Mouse (Mus musculus): ENCODE results near the gene Gm12830.

Gm12830 gene

DNA sequence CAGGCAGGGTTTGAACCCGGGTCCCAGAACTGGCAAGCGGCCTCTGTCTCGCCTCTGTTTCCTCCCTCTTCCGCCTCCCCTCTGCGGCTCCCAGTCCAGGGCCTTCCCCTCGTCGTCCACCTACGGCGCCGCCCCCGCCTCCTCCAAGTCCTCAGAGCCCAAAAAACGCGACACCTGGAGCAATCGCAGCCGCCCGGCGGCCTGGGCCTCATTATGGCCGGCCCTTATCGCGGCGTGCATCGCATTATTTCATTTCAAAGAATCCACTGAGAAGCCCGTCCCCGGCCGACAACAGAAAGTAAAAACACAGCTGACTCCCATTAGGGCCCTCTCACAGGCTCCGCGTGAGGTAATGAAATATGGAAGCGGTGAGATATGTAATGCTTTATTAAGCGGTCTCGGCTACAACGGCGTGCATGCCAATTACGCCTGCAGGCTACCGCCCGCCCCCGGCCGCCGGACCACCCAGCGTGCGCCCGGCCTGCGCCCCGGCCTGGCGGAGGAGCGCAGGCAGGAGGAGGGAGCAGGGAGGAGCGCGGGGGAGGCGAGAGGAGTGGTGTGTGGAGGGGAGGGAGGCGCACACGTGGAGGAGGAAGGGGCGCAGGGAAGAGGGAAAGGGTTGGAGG lies at the start of gene Gm12830:
TSS of gene Gm12830 (plus strand) at position 156 of the 626 bp plus-strand sequence.
- DNase-seq = peak; percentile 44 to 49

DNA sequence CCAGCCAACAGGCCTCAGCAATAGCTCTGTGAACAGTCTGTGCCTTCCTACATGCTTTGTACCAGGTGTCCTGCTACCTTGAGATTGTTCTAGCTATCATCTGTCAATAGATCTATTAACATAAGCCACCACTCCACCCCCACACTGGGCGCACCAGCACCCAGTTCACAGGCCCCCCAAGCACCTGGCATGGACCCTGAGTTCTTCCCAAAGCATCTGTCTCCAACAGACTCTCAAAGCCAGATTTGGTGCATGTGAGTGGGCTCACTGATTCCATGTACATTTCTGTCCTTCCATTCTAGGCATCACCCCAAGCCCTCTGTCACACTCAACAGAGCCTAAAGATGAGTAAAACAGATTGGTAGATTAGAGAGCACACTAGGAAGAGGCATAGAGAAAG lies 48.2 kb upstream of the Gm12830 start:
- no peak for DNase-seq

DNA sequence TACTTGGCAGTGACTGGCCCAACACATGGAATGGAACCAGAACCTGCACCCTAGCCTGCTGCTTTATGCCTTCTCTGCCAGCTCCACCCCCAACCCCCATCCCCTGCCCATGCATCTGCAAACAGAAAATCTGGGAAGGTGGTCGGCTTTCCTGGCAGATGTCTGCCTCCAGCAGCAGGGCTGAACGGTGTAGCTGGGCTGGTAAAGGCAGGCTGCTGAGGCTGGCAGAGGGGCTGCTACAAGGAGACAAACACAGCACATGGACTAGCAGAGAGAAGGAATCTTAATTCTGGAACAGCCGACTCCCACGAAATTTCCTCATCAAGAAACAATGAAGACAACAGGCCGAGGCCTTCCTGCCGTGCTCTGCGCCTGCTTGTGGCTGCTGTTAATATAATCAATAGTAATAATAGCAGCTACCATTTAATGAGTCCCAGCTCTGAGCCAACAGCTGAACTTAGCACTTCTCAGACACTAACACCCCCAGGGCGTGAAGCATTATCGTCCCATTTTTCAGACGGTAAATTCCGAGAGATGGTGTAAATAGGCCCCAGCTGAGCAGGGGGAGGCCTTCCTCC lies 43.8 kb upstream of the Gm12830 start:
- no peak for DNase-seq

DNA sequence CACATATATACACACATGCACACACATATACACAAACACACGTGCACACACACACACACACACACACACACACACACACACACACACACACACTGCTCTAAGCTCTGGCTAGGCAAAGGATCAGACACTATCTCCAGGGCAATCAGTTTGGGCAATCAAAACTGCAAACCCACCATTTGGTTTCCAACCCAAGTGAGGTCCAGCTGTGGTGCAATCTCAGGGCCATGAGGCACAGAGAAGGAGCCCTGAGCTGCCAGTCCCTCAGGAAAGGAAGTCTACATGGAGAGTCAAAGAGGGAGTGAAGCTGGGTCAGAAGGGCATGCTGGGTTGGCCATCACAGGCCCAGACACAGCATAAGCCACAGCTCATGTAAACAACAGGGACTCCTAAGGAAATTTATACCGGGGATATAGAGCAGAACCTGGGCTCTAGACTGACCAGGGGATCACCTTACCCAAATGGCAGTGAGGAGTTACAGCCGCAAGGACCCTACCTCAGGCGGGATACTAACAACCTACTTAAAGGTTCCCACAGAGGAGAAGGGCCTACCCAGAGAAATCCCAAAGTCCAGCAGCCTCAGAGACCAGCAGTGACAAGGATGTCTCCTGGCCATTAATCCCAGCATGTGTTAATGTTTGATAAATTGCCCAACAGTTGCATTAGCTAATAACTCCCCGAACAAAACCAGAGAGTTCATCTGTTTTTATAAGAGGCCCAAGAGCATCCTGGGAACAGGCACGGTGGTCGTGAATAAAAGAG lies 42.6 kb upstream of the Gm12830 start:
- DNase-seq = no peak

DNA sequence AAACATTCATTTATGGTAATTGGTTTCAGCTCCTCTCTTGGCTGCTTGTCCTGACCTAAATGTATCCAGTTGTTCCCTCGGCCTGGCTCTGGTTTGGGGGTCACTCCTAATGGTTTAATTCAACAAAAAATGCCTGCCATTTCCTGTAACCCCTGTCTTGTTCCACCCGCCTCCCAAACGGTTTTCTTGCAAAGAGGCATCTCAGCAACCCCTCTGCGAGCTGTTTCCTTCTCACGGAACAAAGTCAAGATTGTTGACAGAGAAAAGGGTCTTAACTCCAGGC lies 42.1 kb upstream of the Gm12830 start:
- DNase-seq = no peak

DNA sequence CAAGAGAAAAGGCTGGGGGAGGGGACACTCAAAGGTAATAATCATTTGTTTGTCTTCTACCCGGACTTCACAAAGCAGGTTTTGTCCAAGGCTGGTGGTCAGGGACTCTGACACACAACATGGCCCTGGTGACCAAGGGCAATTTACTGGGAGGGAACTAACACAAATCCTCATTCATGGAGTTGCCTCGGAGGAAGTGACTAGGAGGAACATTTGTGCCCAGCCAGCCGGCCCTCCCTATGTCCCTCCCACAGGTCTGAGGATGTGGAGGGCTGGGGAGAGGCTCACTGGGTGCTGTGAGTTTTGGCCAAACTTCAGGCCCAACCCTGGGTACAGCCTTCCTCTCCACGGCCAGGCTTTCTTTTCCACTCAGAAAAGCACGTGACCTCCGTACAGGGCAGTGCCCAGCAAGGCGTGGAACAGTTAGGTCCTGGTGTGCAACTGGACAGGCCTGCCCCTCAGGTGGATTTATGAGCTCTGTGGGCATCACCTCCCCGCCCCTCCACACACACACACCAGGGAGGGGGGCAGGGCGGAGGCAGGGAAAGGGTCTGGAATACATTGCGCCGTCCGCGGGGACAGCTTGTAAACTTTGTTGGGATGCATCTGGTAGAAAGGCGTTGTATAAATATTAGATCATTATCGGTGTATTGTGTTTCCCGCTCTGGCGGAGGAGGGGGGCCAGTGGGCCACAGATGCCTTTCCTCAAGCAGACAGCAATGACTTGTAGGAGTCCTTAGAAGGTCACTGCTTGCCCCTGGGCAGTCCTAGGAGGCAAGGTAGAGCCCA lies 41.6 kb upstream of the Gm12830 start:
- peak; percentile 45 to 61 for DNase-seq

DNA sequence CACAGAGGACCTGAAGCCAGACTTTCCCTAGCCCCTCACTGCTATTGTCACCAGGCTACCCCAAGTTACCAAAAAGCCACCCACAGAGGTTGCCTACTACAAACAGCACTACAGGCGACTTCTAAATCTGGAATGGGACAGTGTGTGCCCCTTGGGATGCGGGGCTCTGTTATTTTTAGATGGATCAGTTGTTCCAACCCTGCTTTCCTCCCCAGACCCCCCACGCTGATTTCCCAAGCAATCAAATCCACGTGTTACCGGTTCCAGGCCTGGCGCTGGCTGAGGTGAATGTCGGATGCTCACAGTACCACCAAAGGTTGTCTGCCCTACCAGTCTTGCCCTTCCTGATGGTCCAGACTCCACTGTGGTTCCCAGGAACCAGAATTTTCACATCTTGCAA lies 38.7 kb upstream of the Gm12830 start:
- no peak for DNase-seq

DNA sequence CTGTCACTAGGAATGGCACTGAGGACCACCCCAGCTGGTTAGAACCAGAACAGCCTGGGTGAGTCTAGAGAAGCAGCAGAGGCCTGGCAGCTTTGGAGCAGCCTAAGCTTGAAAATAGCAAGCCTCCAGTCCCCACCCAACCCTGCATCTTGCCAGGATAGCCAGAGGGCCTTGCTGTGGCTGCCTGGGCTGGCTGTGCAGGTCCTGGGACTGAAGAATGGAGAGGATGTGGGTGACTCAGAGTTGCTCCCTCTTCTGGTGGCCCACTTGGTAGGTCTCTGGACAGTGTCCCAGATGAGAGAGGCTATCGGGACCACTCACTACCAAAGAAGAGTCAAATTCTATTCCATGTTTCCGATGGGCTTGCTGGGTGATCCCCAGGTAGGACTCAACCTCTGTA lies 36.8 kb upstream of the Gm12830 start:
- DNase-seq = no peak

DNA sequence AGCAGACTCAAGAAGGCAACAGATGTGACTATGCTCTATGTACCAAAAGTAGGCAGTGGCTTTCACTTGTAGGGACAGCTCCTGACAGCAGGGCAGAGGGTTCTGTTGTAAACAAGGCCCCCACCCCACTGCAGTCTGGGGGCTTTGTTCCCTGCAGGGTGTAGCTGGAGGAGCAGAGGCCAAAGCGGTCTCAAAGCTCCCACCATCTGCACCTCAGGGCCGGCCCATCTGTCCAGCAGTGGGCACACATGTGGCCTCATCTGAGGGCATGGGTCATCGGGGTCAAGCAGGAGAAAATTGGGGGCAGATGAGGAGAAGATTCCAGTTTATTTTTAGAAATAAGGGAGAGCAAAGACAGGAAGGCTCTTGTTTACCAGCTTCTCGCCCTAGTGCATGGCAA lies 32.7 kb upstream of the Gm12830 start:
- DNase-seq = no peak

DNA sequence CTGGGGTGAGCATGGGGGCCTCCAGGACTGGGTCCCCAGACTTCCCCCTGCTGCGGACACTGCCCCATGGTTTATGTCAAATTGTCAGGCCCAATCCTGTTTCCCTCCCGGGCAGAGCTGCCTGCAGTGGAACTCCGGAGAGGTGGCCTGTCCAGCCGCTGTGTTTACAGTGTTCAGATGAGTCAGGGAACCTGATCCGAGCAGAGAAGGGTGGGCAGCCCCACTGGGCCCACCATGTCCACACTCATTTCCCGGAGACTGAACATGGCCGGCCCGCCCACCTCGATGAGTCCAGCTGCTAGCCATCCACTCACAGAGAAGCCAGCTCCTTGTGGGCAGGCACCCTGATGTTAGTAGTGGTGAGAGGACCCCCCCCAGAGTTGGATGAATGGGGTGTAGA lies 29.9 kb upstream of the Gm12830 start:
- no peak for DNase-seq

DNA sequence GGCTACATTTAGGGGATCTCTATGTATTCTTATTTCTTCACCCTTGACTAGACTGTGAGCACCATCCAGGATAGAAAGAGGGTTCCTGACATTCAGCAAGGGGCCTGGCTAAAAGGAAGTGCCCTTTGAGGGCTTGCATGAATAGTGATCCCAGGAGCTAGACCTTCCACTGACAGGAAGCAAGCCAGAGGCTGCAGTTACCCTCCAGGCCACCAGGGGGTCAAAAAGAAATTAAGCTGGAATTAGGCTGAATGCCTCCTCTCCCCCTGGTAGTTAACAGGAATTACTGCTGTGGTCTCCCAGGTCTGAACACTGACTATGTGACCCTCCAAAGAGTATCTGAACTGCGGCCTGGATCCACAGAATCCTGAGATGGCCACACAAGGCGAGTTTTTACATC lies 27.7 kb upstream of the Gm12830 start:
- DNase-seq = no peak

DNA sequence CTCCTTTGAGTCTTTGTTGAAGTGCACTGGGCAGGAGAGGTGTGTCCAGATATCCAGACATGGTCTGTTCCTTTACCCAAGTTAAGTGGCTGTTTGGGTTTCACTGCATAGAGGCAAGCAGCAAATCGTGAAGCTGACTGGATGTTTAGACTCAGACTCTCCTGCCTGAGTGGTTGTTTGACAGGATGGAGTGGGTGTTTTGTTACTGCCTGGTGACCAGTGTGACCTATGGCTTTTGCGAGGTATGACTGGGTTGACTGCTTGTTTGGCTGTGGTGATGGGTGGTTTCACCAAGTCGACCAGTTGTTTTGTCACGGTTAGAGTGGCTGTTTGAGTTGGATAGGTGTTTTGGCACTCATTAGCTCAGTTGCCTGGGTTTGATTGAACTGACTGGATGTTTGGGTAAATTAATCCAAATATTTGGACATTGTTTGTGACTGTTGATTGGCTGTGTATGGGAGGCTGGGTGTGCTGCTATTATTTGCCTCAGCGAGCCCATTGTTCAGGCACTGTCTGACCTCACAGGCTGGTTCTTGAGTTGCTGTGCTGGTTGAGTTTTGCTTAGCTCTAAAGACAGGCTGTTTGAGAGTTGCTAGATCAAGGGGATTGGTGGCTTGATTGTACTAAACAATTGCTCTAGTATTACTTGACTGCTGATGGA lies 24.1 kb upstream of the Gm12830 start:
- DNase-seq = peak; percentile 14 to 46

DNA sequence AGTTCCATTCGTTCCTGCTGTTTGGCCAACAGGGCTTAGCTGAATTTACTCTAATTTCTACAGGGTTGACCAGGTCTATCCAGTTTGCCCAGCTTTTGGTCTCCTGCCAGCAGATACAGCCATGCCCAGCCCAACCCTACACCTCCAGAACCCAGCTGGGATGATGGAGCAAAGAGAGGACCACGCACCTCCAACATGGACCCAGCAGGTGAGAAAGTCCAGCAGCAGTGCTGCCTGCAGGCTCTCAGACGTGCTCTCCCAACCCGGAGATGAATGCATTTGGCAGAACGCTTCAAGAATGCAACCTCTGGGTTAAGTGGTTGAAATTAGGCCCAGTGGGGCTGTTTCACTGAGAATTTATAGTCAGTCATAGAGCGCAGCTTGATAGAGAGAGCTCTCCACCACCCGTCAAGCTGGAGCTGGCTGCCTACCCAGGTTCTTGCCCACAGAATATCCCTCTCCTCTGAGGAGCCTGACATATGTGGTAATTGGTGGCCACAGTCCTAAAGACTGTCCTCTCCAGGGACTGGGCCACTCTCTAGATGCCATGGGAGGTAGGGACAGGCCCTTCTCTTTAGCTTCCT lies 23.4 kb upstream of the Gm12830 start:
- peak in 1 of 2 experiments; percentile 7 for DNase-seq

DNA sequence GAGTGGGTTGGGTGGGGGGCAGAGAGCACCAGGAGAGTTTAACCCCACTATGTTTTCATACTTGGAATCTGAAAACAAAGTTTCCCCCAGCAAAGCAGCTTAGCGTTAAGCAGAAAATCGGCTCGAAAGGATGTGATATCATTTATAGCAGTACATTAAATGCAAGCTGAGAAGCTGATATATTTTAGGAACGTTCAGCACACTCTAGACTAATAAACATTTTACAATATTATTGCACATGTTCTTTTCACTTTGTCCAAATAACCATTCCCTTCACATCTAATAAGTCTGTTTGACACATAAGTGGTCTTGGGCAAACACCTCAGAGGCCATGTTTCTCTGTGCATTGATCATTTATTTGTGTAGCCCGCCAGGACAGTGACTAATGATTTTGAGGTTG lies 17.4 kb upstream of the Gm12830 start:
- no peak for DNase-seq

DNA sequence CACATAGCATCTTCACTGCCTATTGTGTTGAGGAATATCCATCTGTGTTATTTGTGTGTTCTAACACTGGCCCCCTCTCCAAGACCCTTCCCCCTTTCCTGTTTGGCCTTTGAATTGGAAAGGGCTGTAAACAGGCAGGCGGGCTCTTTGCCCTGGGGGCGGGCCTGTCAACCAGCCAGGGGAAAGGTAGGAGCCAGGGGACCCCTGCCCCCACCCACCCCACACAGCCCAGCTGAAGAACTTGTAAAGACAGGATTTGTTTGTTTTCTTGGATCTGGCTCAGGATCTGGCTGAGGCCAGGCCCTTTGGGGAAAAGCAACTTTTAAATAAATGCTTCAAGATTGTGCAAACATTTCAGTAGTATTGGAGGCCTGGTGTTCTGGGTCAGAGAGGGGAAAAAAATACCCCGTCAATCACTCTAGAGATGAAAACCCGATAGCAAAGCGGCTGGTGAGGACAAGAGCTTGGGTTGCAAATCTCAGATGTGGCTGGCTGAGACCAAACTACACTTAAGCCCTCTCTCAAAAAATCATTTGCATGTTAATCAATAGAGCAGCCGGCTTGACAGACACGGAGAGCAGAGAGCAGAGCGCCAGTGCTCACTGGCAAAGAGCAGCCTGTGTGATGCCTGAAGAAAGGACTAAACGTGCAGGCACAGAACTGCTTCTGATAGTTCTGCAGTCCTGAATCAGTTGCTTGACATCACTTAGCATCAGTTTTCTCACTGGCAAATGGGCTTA lies 2.4 kb upstream of the Gm12830 start:
- DNase-seq = peak in 1 of 2 experiments; percentile 2

DNA sequence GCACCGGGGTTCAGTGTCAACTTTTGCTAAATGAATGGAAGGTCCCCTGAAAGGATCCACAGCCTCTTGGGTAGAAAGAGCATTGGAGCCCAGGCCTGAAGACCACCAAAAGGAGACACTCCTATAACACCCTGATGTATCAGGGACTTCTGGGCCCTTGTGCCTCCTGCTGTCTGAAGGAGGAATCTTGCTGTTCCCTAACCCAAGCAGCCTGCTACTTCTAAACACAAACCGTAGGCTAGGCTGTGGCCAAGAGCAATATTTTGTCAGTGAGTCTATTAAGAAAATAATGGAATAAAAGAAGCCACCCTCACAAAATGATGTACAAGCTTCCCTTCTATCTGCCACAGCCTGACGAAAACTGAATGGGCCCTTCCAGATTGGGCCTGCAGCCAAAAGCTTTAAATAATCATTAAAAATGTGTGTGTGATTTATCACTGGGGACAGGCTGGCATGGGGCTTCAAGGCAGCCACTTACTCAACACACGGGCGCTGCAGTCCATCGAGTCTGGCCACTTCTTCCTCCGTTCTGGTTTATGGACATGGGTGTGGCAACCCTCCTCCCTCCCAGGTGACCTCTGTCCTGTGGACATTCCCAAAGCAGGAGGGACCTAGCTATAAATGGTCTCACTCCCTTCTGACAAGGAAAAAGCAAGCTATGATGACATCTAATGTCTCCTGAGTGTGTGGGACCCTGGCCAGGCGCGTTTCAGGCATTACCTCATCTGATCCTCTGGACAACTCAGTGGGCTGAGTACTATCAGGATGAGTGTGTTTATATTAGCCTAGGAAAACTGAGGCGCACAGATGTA lies 13.5 kb downstream of the Gm12830 start:
- no peak for DNase-seq

DNA sequence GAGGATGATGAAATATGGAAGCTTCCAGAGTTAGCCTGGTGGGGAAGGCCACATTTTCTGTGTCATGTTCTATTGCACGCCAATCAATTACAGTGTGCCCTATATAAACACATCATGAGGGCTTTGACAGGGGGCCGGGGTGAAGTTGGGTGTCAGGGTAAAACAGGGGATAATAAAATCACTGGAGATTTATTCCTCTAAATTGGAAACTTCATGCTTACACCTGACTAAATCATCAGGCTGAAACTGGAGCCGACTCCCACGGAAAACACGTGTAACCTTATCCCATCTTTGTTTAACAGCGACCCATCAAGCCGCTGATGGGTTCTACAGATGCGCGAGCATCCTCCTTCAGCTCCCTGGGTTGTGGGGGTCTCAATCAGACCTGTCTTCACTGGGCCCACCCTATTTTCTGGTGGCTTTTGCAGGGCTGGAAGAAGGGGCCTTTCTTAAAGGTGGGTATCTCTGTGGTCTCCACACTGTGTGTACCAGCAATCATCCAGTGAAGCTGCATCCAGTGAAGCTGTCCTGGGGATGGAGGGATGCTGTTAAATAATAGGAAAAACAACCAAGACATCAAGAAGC lies 19.9 kb downstream of the Gm12830 start:
- no peak for DNase-seq

DNA sequence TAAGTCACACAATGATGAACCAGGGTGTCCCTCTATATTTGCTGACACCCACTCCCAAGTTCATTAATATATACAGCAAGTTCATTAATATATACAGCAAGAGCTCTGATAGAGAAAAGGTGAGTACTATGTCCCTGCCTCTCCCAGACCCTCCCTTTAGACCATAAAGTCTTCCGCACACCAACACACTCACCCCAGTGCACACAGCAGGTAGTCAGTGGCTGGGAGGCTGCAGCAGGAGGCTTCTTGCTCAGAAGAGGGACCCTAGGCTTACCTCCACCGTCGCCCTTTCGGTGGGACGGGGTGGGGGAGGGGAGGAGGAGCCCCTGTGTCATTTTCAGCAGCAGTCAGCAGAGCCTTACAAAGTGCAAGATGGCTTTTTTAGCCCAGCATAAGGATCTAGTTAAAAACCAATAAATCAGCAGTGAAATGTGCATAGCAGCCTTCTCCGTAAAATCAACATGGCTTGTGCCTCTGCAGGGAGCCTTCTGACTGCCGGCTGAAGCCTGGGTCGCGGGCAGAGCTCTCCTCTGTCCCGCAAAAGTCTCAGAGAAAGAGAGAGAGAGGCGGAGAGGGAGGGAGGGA lies 20.9 kb downstream of the Gm12830 start:
- DNase-seq = no peak

DNA sequence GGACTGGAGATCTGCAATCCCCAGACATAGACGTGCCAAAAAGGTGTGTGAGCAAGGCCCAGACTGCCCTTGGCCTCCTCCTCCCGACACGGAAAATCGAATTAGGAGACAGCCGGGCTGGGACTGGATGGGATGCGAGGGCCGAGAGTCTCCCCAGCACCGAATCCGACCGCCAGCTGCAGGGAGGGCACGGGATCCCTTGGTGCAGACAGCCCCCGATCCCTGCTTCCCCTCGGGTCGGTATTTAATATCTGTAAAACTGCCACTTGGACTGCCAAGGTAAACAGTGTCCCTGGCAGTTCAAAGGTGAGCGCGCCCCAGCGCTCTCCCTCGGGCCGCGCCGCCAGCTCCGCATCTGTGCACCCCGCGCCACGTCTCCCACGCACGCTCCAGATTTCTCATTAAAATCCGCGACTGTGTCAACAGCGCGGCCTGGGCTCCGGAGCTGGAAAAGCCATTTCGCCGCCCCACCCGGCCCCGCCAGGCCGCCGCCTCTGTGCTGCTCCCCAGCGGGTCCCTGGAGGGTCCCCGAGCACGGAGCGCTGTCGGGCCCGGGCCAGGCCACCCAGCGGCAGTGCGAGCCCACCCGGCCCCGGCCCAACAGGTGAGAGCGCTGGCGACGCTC lies 21.7 kb downstream of the Gm12830 start:
- DNase-seq = no peak

DNA sequence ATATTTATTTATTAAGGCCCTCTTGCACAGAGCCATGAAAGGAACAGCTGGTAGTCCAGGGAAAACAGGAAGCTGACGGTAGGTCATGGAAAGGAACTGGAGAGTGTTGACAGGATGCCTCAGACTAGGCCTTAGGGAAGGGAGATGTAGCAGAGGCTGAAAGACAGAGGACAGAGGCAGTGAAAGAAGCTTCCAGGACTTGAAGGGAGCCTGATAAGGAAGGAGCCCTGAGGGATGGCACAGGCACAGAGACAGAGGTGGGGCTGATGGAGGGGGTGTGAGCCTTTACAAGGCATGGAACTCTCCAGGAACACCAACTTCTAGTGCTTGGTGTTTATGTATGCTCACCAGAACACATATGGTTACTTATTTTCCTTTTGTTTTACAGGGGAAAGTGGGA lies 23.1 kb downstream of the Gm12830 start:
- DNase-seq = no peak

All from lung, adult 18-20 months (tissue).